Mouse (Mus musculus) C2C12 (cell line): Measurements from ENCODE around the gene Dnaic1. TPM values are rescaled to one million over a fixed set of nuclear protein-coding genes. Genes with fewer than 3 reads are reported as not detected.

Experiments
- H3K27me3 ChIP-seq: one replicate; pipeline ENCODE4 v1.6.1; 2011; ENCODE audit not compliant: control insufficient read depth, insufficient read depth, insufficient read length
- H3K36me3 ChIP-seq: one replicate; pipeline ENCODE4 v1.6.1; 2011; ENCODE audit not compliant: control insufficient read depth, insufficient read depth
- H3K4me3 ChIP-seq: one replicate; pipeline ENCODE4 v1.5.1; 2011; ENCODE audit warnings: mild to moderate bottlenecking, control low read depth; ENCODE audit not compliant: poor library complexity, insufficient read depth, severe bottlenecking
- H3K79me2 ChIP-seq: one replicate; pipeline ENCODE4 v1.6.1; 2011; ENCODE audit not compliant: control insufficient read depth, insufficient read depth
- H3K79me3 ChIP-seq: one replicate; pipeline ENCODE4 v1.6.1; 2011; ENCODE audit warnings: low read depth, control low read depth
- H3ac ChIP-seq: one replicate; pipeline ENCODE3; 2011; ENCODE audit warnings: low read depth; ENCODE audit not compliant: control insufficient read depth, insufficient read length
- CEBPB ChIP-seq: IDR thresholded peaks from one replicate; pipeline ENCODE4 v1.6.1; 2011; ENCODE audit warnings: low read depth, mild to moderate bottlenecking, control low read depth, moderate library complexity
- CTCF ChIP-seq: IDR thresholded peaks from one replicate; pipeline ENCODE4 v1.5.1; 2011; ENCODE audit not compliant: control insufficient read depth, insufficient read depth, insufficient read length
- FOSL1 ChIP-seq: IDR thresholded peaks from one replicate; pipeline ENCODE4 v1.8.0; 2011; ENCODE audit warnings: mild to moderate bottlenecking, low read length; ENCODE audit not compliant: poor library complexity, insufficient read depth, severe bottlenecking
- MAX ChIP-seq: IDR thresholded peaks from one replicate; pipeline ENCODE4 v1.6.1; 2011; ENCODE audit warnings: mild to moderate bottlenecking, control low read depth
- MYOD1 ChIP-seq: IDR thresholded peaks from one replicate; pipeline ENCODE4 v1.6.1; 2011; ENCODE audit warnings: low read depth; ENCODE audit not compliant: control insufficient read depth, insufficient read length
- MYOG ChIP-seq: IDR thresholded peaks from one replicate; pipeline ENCODE4 v1.6.1; 2011; ENCODE audit not compliant: control insufficient read depth, insufficient read length; ENCODE audit errors: extremely low read depth
- USF1 ChIP-seq: IDR thresholded peaks from one replicate; pipeline ENCODE4 v1.6.1; 2011; ENCODE audit warnings: low read depth, mild to moderate bottlenecking, control low read depth, moderate library complexity
- polyA plus RNA-seq: library from polyadenylated mRNA; unstranded; fragments of >200 nt; fragmentation: generic; extraction: Trizol; gene quantifications from one replicate; pipeline ENCODE4 v1.2.1, GENCODE M21; 2012; ENCODE audit warnings: missing spikeins

The Dnaic1 gene
- polyA plus RNA-seq, 1 experiment: not detected

GRCm38 (mm10) chr4:41618916-41619746 lies 49.6 kb downstream of the Dnaic1 start:
- TF ChIP-seq MYOD1: peak; percentile 65
- no peak for TF ChIP-seq MYOG
- no peaks in the 10 kb centered on the region for H3K27me3 ChIP-seq
- H3K4me3 ChIP-seq: no peak overlapping the region
- no peak overlapping the region for H3ac ChIP-seq
- no peaks in the 10 kb centered on the region for H3K79me2 ChIP-seq
- no peaks in the 10 kb centered on the region for H3K36me3 ChIP-seq
- H3K79me3 ChIP-seq: no peaks in the 10 kb centered on the region

- H3ac ChIP-seq: no peak overlapping the region
- H3K27me3 ChIP-seq: peaks cover 6% of the 10 kb centered on the region
- H3K79me3 ChIP-seq: no peaks in the 10 kb centered on the region
- no peaks in the 10 kb centered on the region for H3K36me3 ChIP-seq
- TF ChIP-seq CTCF (no peak), FOSL1 (no peak), MYOG (no peak), USF1 (no peak), CEBPB (no peak), MAX (no peak), MYOD1 (no peak)
- H3K4me3 ChIP-seq: no peak overlapping the region
- no peaks in the 10 kb centered on the region for H3K79me2 ChIP-seq
These were observed 52.5 kb downstream of the Dnaic1 start for GRCm38 (mm10) chr4:41622071-41622470.

- TF ChIP-seq MYOD1: no peak
- TF ChIP-seq MAX: no peak
- TF ChIP-seq USF1: no peak
- no peak for TF ChIP-seq MYOG
- no peak for TF ChIP-seq CEBPB
- TF ChIP-seq CTCF: no peak
- no peak for TF ChIP-seq FOSL1
- Histone ChIP-seq H3K27me3 (peaks cover 42% of the 10 kb centered on the region), H3K36me3 (no peaks in the 10 kb centered on the region), H3K79me3 (no peaks in the 10 kb centered on the region), H3K79me2 (no peaks in the 10 kb centered on the region), H3K4me3 (no peak overlapping the region), H3ac (no peak overlapping the region)
These were observed 58.8 kb downstream of the Dnaic1 start for GRCm38 (mm10) chr4:41628202-41628927.

DNA sequence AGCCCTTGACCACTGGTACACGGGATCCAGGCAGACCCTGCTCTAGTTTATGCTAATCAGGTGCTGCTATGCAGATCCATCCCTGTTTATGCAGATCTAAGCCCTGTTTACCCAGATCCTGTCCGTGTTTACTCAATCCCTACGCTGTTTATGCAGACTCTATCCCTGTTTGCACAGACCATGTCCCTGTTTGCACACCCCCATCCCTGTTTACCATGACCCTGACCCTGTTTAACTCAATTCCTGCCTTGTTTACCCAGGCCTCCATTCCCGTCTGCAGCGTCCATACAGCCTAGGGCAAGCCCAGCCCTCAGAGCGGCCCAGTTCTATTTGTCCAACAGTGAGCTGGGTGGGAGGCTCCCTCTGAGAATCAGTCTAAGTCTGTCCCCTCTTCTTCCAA lies 60.6 kb downstream of the Dnaic1 start:
- peaks cover 41% of the 10 kb centered on the region for H3K27me3 ChIP-seq
- H3ac ChIP-seq: no peak overlapping the region
- no peaks in the 10 kb centered on the region for H3K79me2 ChIP-seq
- TF ChIP-seq MYOD1 (no peak), MYOG (no peak), USF1 (no peak), MAX (no peak), CTCF (no peak), CEBPB (no peak), FOSL1 (no peak)
- H3K79me3 ChIP-seq: no peaks in the 10 kb centered on the region
- H3K36me3 ChIP-seq: no peaks in the 10 kb centered on the region
- no peak overlapping the region for H3K4me3 ChIP-seq

- H3K79me3 ChIP-seq: no peaks in the 10 kb centered on the region
- H3K4me3 ChIP-seq: no peak overlapping the region
- no peaks in the 10 kb centered on the region for H3K79me2 ChIP-seq
- TF ChIP-seq MYOG (no peak), FOSL1 (no peak)
- H3K27me3 ChIP-seq: peaks cover 40% of the 10 kb centered on the region
- no peaks in the 10 kb centered on the region for H3K36me3 ChIP-seq
- H3ac ChIP-seq: no peak overlapping the region
These were observed 61.8 kb downstream of the Dnaic1 start for GRCm38 (mm10) chr4:41631390-41631789.
